Mouse (Mus musculus) embryo, embryonic 10.5 days (tissue): ENCODE results near the gene Eif2s2.

Experiments
- DNase-seq: peaks from one replicate; pipeline ENCODE4 v3.0.0-alpha.2; 2015; ENCODE audit warnings: low spot score

The Eif2s2 gene

DNA sequence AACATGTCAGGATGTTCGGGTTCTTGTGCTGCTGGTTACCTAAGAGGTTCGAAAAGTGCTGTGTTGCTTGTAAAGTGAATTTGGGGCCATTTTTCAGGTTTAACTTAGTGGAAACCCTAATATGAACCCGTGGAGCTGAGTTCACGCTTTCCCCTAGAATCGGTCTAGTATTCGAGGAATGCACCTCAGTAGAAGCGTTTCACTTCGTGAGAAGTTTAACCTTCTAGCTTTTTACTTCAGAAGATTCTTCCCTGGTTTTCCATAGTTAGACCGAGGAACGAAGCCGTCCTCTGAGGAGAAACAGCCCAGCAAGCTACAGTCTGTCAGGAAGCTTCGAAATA, 280 bp upstream of the Eif2s2 start:
- no peak for DNase-seq

DNA sequence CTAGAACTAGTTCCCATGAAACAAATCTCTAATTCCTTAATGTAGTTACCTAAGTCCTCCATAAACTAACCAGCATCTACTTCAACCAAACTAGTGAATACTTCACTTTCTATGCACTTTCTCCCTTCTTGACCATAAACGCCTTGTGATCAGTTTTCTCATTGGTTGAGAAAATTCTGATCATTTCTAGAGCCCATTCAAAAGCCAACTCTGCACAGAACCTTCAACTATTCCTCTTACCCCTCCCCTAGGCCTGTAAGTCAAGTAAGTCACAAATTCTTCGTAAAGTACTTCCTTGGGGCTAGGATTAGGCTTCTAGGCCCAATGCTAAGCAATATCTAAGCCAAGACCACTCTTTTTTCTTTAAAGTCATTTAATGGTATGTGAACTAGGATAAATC, 1.1 kb downstream of the Eif2s2 start:
- peak; percentile 30 for DNase-seq

DNA sequence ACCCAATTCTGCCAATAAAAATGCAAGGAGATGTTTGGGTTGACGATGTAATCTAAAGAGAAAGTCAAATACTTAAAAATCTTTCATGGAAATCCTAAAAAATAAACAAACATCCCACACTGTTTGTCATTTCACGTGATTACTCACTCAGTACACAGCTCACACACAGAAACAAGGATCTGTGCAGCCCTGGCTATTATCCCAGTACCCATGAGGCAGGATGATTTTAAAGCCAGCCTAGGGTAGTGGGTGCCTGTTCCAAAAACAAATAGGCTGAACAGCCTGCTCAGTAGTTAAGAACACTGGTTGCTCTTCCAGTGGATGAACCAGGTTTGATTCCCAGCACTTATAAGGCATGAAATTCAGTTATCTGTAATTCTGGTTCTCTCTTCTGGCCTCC, 16.1 kb downstream of the Eif2s2 start:
- DNase-seq: no peak

DNA sequence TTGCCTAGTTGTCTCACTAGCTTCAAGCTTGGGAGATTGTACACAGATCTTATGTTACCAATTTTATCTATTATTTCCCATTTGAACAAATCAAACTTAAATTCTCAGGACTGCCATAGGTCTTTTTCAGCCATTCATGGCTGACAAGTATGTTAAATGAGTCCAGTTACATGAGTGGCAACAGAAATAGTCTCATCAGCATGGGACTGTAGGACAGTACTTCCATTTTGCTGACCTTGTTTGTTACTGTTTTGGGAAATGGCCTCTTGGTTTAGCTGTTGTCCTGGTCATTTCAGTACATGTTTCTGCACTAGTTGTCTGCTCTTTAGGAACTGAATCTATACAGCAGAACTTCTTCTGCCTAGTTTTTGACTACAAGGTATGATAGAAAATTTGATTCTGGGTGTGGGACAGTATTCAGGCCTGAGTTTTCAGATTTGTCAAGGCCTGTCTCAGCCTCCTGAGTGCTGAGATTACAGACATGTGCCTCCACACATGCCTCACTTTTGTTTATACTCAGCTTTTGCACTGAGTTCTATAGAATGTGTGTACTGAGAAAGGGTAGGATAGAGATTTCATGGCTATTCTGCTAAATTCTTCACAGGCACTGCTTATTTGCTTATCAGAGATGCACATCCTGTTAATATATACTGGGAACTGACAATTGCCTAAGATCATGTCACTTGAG, 22.6 kb downstream of the Eif2s2 start:
- DNase-seq: no peak

DNA sequence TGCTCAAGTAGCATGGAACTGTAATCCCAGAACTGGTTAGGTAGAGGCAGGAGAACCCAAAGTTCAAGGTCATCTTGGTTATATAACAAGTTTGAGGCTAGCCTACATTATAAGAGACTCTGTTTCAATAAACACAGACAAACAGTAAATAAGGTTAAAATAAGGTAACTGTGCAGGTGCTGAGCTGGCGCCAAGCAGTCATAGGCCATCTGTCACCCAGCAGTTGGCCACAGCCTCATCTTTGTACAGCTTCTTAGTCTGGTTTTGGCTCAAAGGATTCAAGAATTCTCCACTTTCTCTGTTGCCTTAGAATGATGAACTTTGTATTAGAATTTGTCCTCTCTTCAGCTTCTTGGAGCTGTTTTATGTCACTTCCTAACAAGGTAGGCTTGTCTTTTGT, 24.6 kb downstream of the Eif2s2 start:
- no peak for DNase-seq

DNA sequence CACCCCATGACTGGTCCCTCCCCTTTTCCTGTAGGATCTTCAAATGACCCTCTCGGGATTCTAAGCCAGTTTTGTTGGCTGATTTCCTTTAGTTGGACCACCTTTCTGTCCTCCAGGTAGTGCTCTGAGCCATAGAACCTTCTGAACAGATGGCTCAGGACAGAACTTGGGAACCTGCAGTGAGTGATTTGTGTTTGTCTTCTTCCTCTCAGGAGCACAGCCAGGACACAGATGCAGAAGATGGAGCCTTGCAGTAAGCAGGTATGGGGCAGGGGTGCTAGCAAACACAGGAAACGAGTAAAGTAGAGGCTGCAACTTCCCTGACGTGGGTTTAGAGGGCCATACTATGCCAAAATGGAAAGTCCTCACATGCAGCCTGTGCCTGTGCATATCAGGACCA, 27.0 kb downstream of the Eif2s2 start:
- no peak for DNase-seq

DNA sequence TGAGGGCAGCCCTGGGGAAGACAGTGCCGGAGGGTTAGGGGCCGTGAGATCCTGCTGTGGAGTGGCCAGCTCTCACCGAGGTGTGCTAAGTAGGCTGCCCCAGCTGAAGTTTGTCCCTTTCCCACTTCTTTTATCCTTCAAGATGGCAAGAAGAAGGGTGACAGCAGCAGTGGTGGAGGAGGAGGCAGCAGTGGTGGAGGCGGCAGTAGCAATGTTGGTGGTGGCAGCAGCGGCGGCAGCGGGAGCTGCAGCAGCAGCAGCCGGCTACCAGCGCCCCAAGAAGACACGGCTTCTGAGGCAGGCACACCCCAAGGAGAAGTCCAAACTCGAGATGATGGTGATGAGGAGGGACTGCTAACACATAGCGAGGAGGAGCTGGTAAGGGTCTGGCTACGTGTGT, 29.1 kb downstream of the Eif2s2 start:
- DNase-seq: no peak

DNA sequence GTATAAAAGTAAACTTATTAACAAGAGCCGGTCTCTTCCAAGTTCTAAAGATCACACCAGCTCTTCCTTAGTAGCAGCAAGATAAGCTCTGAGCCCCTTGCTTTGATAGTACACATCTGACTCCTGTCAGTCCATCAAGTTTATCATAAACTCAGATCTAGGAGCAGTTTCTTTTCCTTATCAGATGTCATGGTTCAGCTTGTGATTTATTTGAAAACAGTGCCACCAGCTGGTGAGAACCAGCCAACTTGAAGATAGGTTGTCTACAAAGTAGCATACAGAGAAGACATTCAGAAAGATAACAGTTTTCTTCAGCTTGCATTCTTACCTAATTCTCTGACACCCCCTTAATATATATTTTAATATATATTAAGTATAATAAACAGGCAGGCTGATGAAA, 37.4 kb downstream of the Eif2s2 start:
- peak; percentile 58 for DNase-seq

DNA sequence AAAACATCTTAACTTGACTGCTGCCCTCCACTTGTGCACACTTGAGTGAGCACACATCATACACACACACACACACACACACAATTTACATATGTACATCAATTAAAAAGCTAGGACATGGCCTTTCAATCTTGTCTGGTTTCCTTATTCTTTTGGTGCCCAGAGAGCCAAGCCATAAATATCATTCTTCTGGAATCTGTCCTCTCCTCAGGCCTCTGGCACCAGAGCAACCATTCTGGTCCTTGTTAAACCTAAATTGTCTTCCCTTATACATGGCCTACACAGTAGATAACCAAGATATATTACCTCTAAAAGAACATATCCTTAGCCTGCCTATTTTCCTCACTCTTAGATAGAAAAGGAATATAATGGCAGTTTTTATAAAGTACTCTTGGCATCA, 44.6 kb downstream of the Eif2s2 start:
- no peak for DNase-seq

DNA sequence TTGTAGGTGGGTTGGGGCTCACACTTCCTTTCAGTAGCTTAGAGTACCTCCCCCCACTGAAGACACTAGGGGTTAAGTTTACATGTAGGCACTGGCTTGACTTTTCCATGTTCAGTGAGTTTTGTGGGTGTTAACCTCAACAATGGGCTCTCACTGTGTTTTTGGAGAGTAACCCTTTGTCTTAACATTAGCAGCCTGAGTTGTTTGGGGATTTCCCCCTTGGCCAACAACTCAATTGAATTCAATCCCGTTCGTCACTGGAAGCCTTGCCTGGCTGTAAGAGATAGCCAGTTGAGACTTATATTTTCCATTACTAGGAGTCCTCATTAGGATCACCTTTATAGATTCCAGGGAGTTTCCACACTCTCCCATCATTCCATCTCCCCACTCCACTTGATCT, 56.2 kb downstream of the Eif2s2 start:
- DNase-seq: no peak

DNA sequence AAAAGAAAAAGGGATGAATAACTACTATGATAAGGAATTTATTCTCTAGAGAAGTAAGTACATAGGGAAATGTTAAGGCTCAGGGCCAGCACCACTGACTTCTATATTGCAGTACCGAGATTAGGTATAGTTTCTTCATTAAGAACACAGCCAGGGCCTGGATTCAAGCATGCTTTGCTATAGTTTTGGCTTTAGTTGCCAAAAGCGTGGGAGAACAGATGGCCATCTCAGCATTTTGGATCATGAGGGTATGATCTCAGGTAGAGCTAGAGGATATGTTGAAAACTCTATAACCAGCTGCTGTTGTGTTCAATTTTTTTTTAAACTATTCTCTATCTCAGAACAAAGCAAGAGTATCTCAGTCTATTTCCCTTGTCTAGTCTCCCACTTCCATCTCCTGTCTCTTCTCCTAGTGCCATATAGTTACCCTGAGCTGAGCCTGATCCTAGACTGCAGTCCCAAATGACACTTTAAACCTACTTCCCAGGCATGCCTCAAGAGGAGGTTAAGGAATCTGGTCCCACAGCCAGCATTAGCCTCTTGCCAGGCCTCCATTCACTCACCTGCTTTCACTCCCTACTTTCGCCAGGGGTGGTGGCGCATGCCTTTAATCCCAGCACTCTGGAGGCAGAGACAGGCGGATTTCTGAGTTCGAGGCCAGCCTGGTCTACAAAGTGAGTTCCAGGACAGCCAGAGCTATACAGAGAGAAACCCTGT, 58.4 kb downstream of the Eif2s2 start:
- no peak for DNase-seq

DNA sequence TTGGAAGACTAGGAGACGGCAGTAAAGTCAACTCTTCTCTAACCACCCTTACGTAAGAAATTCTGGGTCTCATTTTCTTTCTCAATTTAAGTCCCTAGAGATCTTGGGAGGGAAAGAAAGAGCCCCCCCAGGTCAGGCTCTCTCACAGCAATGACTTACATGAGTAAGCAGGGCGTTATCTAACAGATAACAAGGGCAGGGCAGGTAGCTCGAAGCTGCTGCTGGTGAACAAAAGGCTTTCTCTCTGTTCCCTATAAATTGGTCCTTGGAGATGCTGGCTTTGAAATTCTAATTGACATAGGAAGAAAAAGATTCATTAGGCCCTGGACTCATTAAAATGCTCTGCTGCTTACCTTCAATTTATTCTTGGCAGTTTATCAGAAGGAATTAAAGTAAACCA, 60.3 kb downstream of the Eif2s2 start:
- no peak for DNase-seq

DNA sequence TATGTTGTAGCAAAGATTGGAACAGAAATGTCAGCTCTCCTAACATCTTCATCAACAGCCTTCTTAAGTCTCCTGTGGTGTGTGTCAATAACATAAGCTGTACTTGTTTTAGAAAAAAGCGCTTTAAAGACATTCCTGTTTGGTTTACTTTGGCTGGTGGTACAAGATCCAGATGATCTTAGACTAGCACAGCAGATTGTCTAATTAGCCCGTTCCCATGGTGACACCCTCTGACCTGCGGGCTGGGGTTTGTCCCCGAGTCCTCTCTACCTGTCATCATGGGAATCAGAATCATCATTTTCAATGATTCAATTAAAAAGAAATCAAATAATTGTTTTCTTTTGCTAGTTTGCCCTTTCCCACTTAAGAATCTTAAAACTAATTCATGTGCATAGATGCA, 65.2 kb downstream of the Eif2s2 start:
- DNase-seq: no peak

DNA sequence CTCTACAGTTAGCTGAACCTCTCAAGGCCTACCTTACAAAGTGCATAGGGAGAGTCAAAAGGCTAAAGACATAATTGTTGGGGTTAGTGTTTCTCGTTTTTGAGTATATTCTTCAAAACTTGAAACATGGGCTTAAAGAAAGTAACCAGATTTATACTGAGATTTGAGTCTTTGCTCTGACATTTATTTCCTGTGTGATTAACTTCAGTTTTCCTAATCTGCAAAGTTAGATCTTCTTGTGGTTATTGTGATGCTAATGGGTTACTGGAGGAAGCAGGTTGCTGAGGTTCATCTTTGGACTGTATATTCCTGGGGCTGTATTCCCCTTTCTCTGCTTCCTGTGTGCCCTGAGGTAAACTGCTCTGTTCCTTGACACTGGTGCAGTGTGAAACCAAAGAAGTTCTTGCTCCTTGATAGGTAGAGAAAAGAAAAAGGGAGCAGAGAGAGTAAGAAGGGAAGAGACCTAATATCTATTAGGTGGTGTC, 66.6 kb downstream of the Eif2s2 start:
- DNase-seq: no peak
